Comparison of ENCODE assay signal across 19 mouse cellular contexts in the genomic region with DNA sequence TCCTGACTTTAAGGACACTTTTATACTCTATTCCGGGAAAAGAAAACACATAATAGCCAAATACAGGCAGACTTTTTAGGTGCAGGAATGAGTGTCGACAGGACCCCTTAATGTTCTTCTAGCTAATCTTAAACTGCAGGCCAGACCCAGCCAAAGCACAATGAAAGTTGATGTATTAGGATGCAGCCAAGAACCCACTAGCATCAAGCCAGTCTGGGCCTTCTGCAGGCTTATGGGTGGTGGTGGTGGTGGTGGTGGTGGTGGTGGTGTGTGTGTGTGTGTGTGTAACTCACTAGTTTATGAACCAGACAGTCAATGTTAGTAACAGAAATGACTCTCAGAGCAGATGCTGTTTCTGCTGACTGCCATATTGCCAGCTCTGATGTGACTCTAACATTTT.
DNase-seq lines count a peak whose midpoint lies in the region; ATAC-seq and TF ChIP-seq lines count a peak whose summit lies in the region.
"Had no signal": no experiment of that assay in that cellular context is flagged by ENCODE, and none has a peak within 500 bp of the region (broad histone marks: within the 10 kb centered on the region; RNA-seq: fewer than 3 reads in every experiment).

No protein-coding gene starts in this region.

- TF ChIP-seq POLR2A in liver, adult 2 months (IDR thresholded peaks at IDR 0.05; ENCODE audit: extremely low read depth, insufficient read depth, low read length), result no peak

- no peak overlapping the region for H3K4me3 ChIP-seq in intestine, embryonic 14.5 days (ENCODE audit: low read depth, low read length)
- H3K4me3 ChIP-seq in intestine, postnatal 0 days (ENCODE audit: low read depth, low read length), result no peak overlapping the region
- no peak overlapping the region for H3K4me3 ChIP-seq in liver, adult 2 months (ENCODE audit: insufficient read depth, low read depth, low read length)
- H3K4me3 ChIP-seq in stomach, embryonic 15.5 days (replicated peaks), result no peak overlapping the region
- H3K4me3 ChIP-seq: forebrain, embryonic 15.5 days; heart, embryonic 13.5 days; midbrain, embryonic 10.5 days; neural tube, embryonic 13.5 days had no signal

- 74% methylated on average over 2 of the region's 2 CpGs for WGBS in intestine, embryonic 14.5 days
- 73% methylated on average over 2 of the region's 2 CpGs for WGBS in intestine, postnatal 0 days
- WGBS in liver, adult 2 months, result 93% methylated on average over 2 of the region's 2 CpGs
- 63% methylated on average over 2 of the region's 2 CpGs for WGBS in stomach, embryonic 15.5 days

- no peaks in the 10 kb centered on the region for H3K27me3 ChIP-seq in intestine, embryonic 14.5 days (replicated peaks; ENCODE audit: control insufficient read depth, insufficient read depth, low read length)
- no peaks in the 10 kb centered on the region for H3K27me3 ChIP-seq in intestine, postnatal 0 days (replicated peaks; ENCODE audit: control insufficient read depth, insufficient read depth, low read length)
- no peaks in the 10 kb centered on the region for H3K27me3 ChIP-seq in liver, adult 2 months (ENCODE audit: control insufficient read depth, insufficient read depth, low read length)
- no peaks in the 10 kb centered on the region for H3K27me3 ChIP-seq in stomach, embryonic 15.5 days (replicated peaks)
- H3K27me3 ChIP-seq: forebrain, embryonic 15.5 days; heart, embryonic 13.5 days; neural tube, embryonic 13.5 days had no signal

- no peak overlapping the region for H3K9ac ChIP-seq in intestine, embryonic 14.5 days (ENCODE audit: low read length)
- no peak overlapping the region for H3K9ac ChIP-seq in intestine, postnatal 0 days (ENCODE audit: low read depth, low read length)
- no peak overlapping the region for H3K9ac ChIP-seq in liver, adult 2 months (ENCODE audit: low read depth, low read length)
- no peak overlapping the region for H3K9ac ChIP-seq in stomach, embryonic 15.5 days
- H3K9ac ChIP-seq: forebrain, embryonic 15.5 days; liver, embryonic 14.5 days; neural tube, embryonic 13.5 days had no signal

- no peaks in the 10 kb centered on the region for H3K9me3 ChIP-seq in intestine, embryonic 14.5 days (ENCODE audit: control insufficient read depth, low read length)
- no peaks in the 10 kb centered on the region for H3K9me3 ChIP-seq in intestine, postnatal 0 days (ENCODE audit: control insufficient read depth)
- H3K9me3 ChIP-seq in stomach, embryonic 15.5 days, result no peaks in the 10 kb centered on the region
- H3K9me3 ChIP-seq: forebrain, embryonic 15.5 days; heart, embryonic 13.5 days; midbrain, embryonic 10.5 days; neural tube, embryonic 13.5 days had no signal

- DNase-seq in intestine, embryonic 14.5 days (ENCODE audit: low spot score), result no peak
- no peak for DNase-seq in liver, adult 2 months (ENCODE audit: extremely low read depth, low read depth, low spot score)
- DNase-seq in liver, result no peak
- peak; percentile 5 to 7 for DNase-seq in layer of hippocampus, postnatal 36 days
- no peak for DNase-seq in thymus, postnatal 4 days
- DNase-seq: adrenal gland, postnatal 10 days; cerebellum, adult 2 months; gastrocnemius, postnatal 10 days; kidney, postnatal 10 days; lung, postnatal 36 days; right cerebral cortex, postnatal 25 days had no signal

- no peaks in the 10 kb centered on the region for H3K79me2 ChIP-seq in liver, adult 2 months (ENCODE audit: control insufficient read depth, insufficient read depth, low read length)

- H3K4me2 ChIP-seq in intestine, embryonic 14.5 days (ENCODE audit: low read length), result no peak overlapping the region
- no peak overlapping the region for H3K4me2 ChIP-seq in intestine, postnatal 0 days (replicated peaks; ENCODE audit: low read depth)
- H3K4me2 ChIP-seq in stomach, embryonic 15.5 days, result no peak overlapping the region
- H3K4me2 ChIP-seq: forebrain, embryonic 15.5 days; heart, embryonic 13.5 days; neural tube, embryonic 13.5 days had no signal

- TF ChIP-seq CTCF in intestine, postnatal 0 days (IDR thresholded peaks at IDR 0.05; ENCODE audit: low read depth), result no peak
- no peak for TF ChIP-seq CTCF in liver, adult 2 months (IDR thresholded peaks at IDR 0.05; ENCODE audit: low read depth, low read length)

- peak overlapping the region; percentile 65; the same call in 1 of the 2 replicates for H3K27ac ChIP-seq in intestine, embryonic 14.5 days (ENCODE audit: low read depth)
- H3K27ac ChIP-seq in intestine, postnatal 0 days (ENCODE audit: low read depth, low read length), result no peak overlapping the region
- H3K27ac ChIP-seq in liver, adult 2 months (replicated peaks; ENCODE audit: insufficient read depth, low read depth, low read length), result peak overlapping the region; percentile 99
- peak overlapping the region; percentile 77 for H3K27ac ChIP-seq in stomach, embryonic 15.5 days
- H3K27ac ChIP-seq: forebrain, embryonic 15.5 days; liver, embryonic 14.5 days; neural tube, embryonic 13.5 days had no signal

- peaks cover 34% of the 10 kb centered on the region for H3K4me1 ChIP-seq in intestine, embryonic 14.5 days (replicated peaks; ENCODE audit: control insufficient read depth, insufficient read depth, low read length)
- H3K4me1 ChIP-seq in intestine, postnatal 0 days (replicated peaks; ENCODE audit: control insufficient read depth, insufficient read depth, low read length), result peaks cover 22% of the 10 kb centered on the region
- peaks cover 29% of the 10 kb centered on the region for H3K4me1 ChIP-seq in liver, adult 2 months (ENCODE audit: control insufficient read depth, insufficient read depth, low read length)
- H3K4me1 ChIP-seq in stomach, embryonic 15.5 days, result 0 out of 2 replicates have a peak, but pooled peaks cover 9% of the 10 kb centered on the region

- H3K36me3 ChIP-seq in intestine, embryonic 14.5 days (ENCODE audit: control insufficient read depth, insufficient read depth, low read length), result no peaks in the 10 kb centered on the region
- H3K36me3 ChIP-seq in intestine, postnatal 0 days (ENCODE audit: control insufficient read depth, insufficient read depth), result no peaks in the 10 kb centered on the region
- H3K36me3 ChIP-seq in liver, adult 2 months (ENCODE audit: control insufficient read depth, insufficient read depth, low read length), result no peaks in the 10 kb centered on the region
- no peaks in the 10 kb centered on the region for H3K36me3 ChIP-seq in stomach, embryonic 15.5 days
- H3K36me3 ChIP-seq: forebrain, embryonic 15.5 days; heart, embryonic 13.5 days; midbrain, embryonic 10.5 days; neural tube, embryonic 13.5 days had no signal

- no peak for ATAC-seq in intestine, embryonic 14.5 days (replicated peaks; ENCODE audit: low FRiP score, low TSS enrichment, low read depth)
- no peak for ATAC-seq in intestine, postnatal 0 days
- no peak for ATAC-seq in stomach, embryonic 15.5 days (ENCODE audit: insufficient read depth, low FRiP score, low read depth)
- ATAC-seq: CD4-positive, CD25-positive, alpha-beta regulatory T cell, adult 4 months; forebrain, embryonic 15.5 days had no signal

Comparison
In these comparisons a context has a peak if more than half of its experiments do, and no peak if none do; other contexts are left out.
1. DNase-seq: peak in layer of hippocampus, postnatal 36 days (2 of 2); none in intestine, embryonic 14.5 days (single experiment), liver, adult 2 months (single experiment), liver (single experiment) and thymus, postnatal 4 days (single experiment).